Mouse (Mus musculus) lung, postnatal 36 days (tissue): ENCODE measurements around the gene Htr2b.

Source experiments
- DNase-seq: peaks from one replicate; pipeline ENCODE4 v3.0.0; 2022; ENCODE audit warnings: mixed read lengths

Gene Htr2b

GRCm38 (mm10) chr1:86111779-86112178 lies at the start of gene Htr2b:
TSS of gene Htr2b (minus strand) at chr1:86111970.
- DNase-seq = peak; percentile 61

- DNase-seq = no peak
Observed at GRCm38 (mm10) chr1:86161061-86161460, 49.3 kb upstream of the Htr2b start.

- no peak for DNase-seq
Observed at GRCm38 (mm10) chr1:86160479-86160878, 48.7 kb upstream of the Htr2b start.

- no peak for DNase-seq
Observed at GRCm38 (mm10) chr1:86160059-86160458, 48.3 kb upstream of the Htr2b start.

- DNase-seq = no peak
Observed at GRCm38 (mm10) chr1:86156595-86156994, 44.8 kb upstream of the Htr2b start.

- no peak for DNase-seq
Observed at GRCm38 (mm10) chr1:86156075-86156474, 44.3 kb upstream of the Htr2b start.

GRCm38 (mm10) chr1:86154824-86155164 lies 43.0 kb upstream of the Htr2b start:
- DNase-seq = no peak

GRCm38 (mm10) chr1:86154133-86154823 lies 42.5 kb upstream of the Htr2b start, which contains the start of gene Armc9:
TSS of gene Armc9 (plus strand) at chr1:86154780.
- DNase-seq = peak; percentile 98

- peak; percentile 15 for DNase-seq
Observed at GRCm38 (mm10) chr1:86152618-86153017, 40.8 kb upstream of the Htr2b start.

- no peak for DNase-seq
Observed at GRCm38 (mm10) chr1:86151376-86151775, 39.6 kb upstream of the Htr2b start.

- no peak for DNase-seq
Observed at GRCm38 (mm10) chr1:86150929-86151328, 39.2 kb upstream of the Htr2b start.

- no peak for DNase-seq
Observed at GRCm38 (mm10) chr1:86148161-86148560, 36.4 kb upstream of the Htr2b start.

- DNase-seq = no peak
Observed at GRCm38 (mm10) chr1:86147557-86147956, 35.8 kb upstream of the Htr2b start.

- DNase-seq = no peak
Observed at GRCm38 (mm10) chr1:86146293-86146692, 34.5 kb upstream of the Htr2b start.

- peak; percentile 10 for DNase-seq
Observed at GRCm38 (mm10) chr1:86144001-86144944, 32.5 kb upstream of the Htr2b start.

- DNase-seq = peak; percentile 15
Observed at GRCm38 (mm10) chr1:86143165-86143564, 31.4 kb upstream of the Htr2b start.

- DNase-seq = no peak
Observed at GRCm38 (mm10) chr1:86141081-86141480, 29.3 kb upstream of the Htr2b start.

- DNase-seq = no peak
Observed at GRCm38 (mm10) chr1:86135315-86135714, 23.5 kb upstream of the Htr2b start.

GRCm38 (mm10) chr1:86133337-86133736 lies 21.6 kb upstream of the Htr2b start, which contains the start of gene Gm21972:
TSS of gene Gm21972 (plus strand) at chr1:86133637.
- no peak for DNase-seq

GRCm38 (mm10) chr1:86126036-86126435 lies 14.3 kb upstream of the Htr2b start:
- DNase-seq = no peak

GRCm38 (mm10) chr1:86119549-86119948 lies 7.8 kb upstream of the Htr2b start:
- no peak for DNase-seq

GRCm38 (mm10) chr1:86114141-86114540 lies 2.4 kb upstream of the Htr2b start:
- peak; percentile 17 for DNase-seq

- no peak for DNase-seq
Observed at GRCm38 (mm10) chr1:86105054-86105453, 6.7 kb downstream of the Htr2b start.

- DNase-seq = no peak
Observed at GRCm38 (mm10) chr1:86094413-86094812, 17.4 kb downstream of the Htr2b start.
